ENCODE assay signal across 8 mouse cellular contexts in the genomic region with DNA sequence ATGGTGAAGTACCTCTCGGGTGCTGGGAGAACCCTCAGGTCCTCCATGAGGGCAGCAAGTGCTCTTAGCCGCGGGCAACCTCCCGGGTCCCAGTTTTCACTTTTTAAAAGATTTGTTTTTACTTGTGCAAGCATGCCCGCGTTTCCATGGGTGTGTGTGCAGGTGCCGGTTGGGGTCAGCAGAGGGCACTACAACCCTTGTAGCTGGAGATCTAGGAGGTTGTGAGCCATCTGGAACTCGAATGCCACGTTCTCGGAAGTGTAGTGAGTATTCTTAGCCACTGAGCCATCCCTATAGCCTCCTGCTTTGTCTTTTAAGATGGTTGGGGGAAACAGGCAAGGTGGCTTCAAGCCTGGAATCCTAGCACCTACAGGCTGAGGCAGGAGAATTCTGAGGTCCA. TPM values are rescaled to one million over a fixed set of nuclear protein-coding genes. Genes with fewer than 3 reads are reported as not detected.
A peak's percentile ranks its signal among the peaks of the same experiment; 100 is the strongest.
DNase-seq lines count a peak whose midpoint lies in the region; ATAC-seq lines count a peak whose summit lies in the region.

No protein-coding gene starts in this region.

- peak; percentile 93 for ATAC-seq in granulocyte monocyte progenitor cell, adult 5-6 weeks (replicated peaks; ENCODE audit: poor library complexity, severe bottlenecking)

- DNase-seq in CD8-positive naive resting alpha-beta T cell, adult 2 months (ENCODE audit: low read depth in 2 of 2, low spot score in 2 of 2): peak; percentile 58 to 74
- peak; percentile 68 to 91 for DNase-seq in adrenal gland, adult (ENCODE audit: inconsistent age in 2 of 2, low spot score in 1 of 2)
- DNase-seq in embryo, embryonic 10 days (ENCODE audit: low spot score): peak; percentile 87
- peak; percentile 87 for DNase-seq in layer of hippocampus, adult 11-12 months (ENCODE audit: low spot score)
- DNase-seq in lung, postnatal 10 days: peak; percentile 86
- DNase-seq in retina, postnatal 7 days (ENCODE audit: low read depth, low spot score): peak; percentile 62
- DNase-seq in urinary bladder, postnatal 14 days (ENCODE audit: low spot score): peak; percentile 82

RNA-seq across cellular contexts. Expression of a gene that starts 44.9 kb away (rescaled TPM):
- total RNA-seq in granulocyte monocyte progenitor cell, adult 5-6 weeks (2014; fragmentation: Nextera tagmentation): 4.5 and 5.1 TPM in 2 replicates
- total RNA-seq in granulocyte monocyte progenitor cell, adult 5-6 weeks (2017): 2.5 and 7.9 TPM in 2 replicates

RNA-seq across cellular contexts. Expression of a gene that starts 50.8 kb away (rescaled TPM):
- 28.2 and 43.1 TPM in 2 replicates for total RNA-seq in granulocyte monocyte progenitor cell, adult 5-6 weeks (2014; fragmentation: Nextera tagmentation)
- 9.5 and 14.0 TPM in 2 replicates for total RNA-seq in granulocyte monocyte progenitor cell, adult 5-6 weeks (2017)

RNA-seq across cellular contexts. Expression of a gene that starts 52.7 kb away (rescaled TPM):
- total RNA-seq in granulocyte monocyte progenitor cell, adult 5-6 weeks (2014; fragmentation: Nextera tagmentation): not detected in 2 replicates
- total RNA-seq in granulocyte monocyte progenitor cell, adult 5-6 weeks (2017): not detected in 2 replicates

Comparison
In these comparisons a context has a peak if more than half of its experiments do, and no peak if none do; other contexts are left out.
1. Peak in every context shown above with its lines: DNase-seq and ATAC-seq.